Mouse (Mus musculus): ENCODE data around the gene Rad51b. TPM values are rescaled to one million over a fixed set of nuclear protein-coding genes. Genes with fewer than 3 reads are reported as not detected.
A peak's percentile ranks its signal among the peaks of the same experiment; 100 is the strongest.

The Rad51b gene
- polyA plus RNA-seq, 1 experiment from 2014 or later, result 7.8 TPM

GRCm38 (mm10) chr12:79447039-79447438 lies 150.0 kb downstream of the Rad51b start:
- no peak; the same call in 1 of the 2 replicates for ATAC-seq
- Histone ChIP-seq H3K27ac (no peak overlapping the region), H3K27me3 (replicated peaks) (no peaks in the 10 kb centered on the region), H3K4me2 (replicated peaks) (no peak overlapping the region), H3K36me3 (no peaks in the 10 kb centered on the region), H3K9ac (no peak overlapping the region), H3K9me3 (no peaks in the 10 kb centered on the region), H3K4me1 (replicated peaks) (0 out of 2 replicates have a peak, but pooled peaks cover 5% of the 10 kb centered on the region), H3K4me3 (replicated peaks) (no peak overlapping the region)
- 69% methylated on average over 3 of the region's 3 CpGs for WGBS

- Histone ChIP-seq H3K36me3 (no peaks in the 10 kb centered on the region), H3K9ac (no peak overlapping the region), H3K27me3 (replicated peaks) (no peaks in the 10 kb centered on the region), H3K4me3 (replicated peaks) (no peak overlapping the region), H3K27ac (no peak overlapping the region), H3K4me1 (replicated peaks) (0 out of 2 replicates have a peak, but pooled peaks cover 5% of the 10 kb centered on the region), H3K9me3 (no peaks in the 10 kb centered on the region), H3K4me2 (replicated peaks) (no peak overlapping the region)
- WGBS, result 58% methylated on average over 8 of the region's 8 CpGs
- no peak for ATAC-seq
Measured at GRCm38 (mm10) chr12:79449817-79450411, 152.8 kb downstream of the Rad51b start.

- Histone ChIP-seq H3K4me1 (replicated peaks) (peaks cover 5% of the 10 kb centered on the region; the same call in 1 of the 2 replicates), H3K9me3 (no peaks in the 10 kb centered on the region), H3K27ac (no peak overlapping the region), H3K36me3 (no peaks in the 10 kb centered on the region), H3K9ac (no peak overlapping the region), H3K27me3 (replicated peaks) (no peaks in the 10 kb centered on the region), H3K4me2 (replicated peaks) (no peak overlapping the region), H3K4me3 (replicated peaks) (no peak overlapping the region)
- 78% methylated on average over 4 of the region's 4 CpGs for WGBS
- no peak for ATAC-seq
Measured at GRCm38 (mm10) chr12:79452882-79453281, 155.8 kb downstream of the Rad51b start.

GRCm38 (mm10) chr12:79454017-79454416 lies 156.9 kb downstream of the Rad51b start:
- WGBS, result 61% methylated on average over 4 of the region's 4 CpGs
- Histone ChIP-seq H3K4me3 (replicated peaks) (no peak overlapping the region), H3K27ac (no peak overlapping the region), H3K4me1 (replicated peaks) (peaks cover 5% of the 10 kb centered on the region; the same call in 1 of the 2 replicates), H3K27me3 (replicated peaks) (no peaks in the 10 kb centered on the region), H3K9ac (no peak overlapping the region), H3K4me2 (replicated peaks) (no peak overlapping the region), H3K9me3 (no peaks in the 10 kb centered on the region), H3K36me3 (no peaks in the 10 kb centered on the region)
- no peak for ATAC-seq

- H3K4me1 ChIP-seq (replicated peaks), result peaks cover 5% of the 10 kb centered on the region; the same call in 1 of the 2 replicates
- no peak overlapping the region for H3K4me3 ChIP-seq (replicated peaks)
- H3K27me3 ChIP-seq (replicated peaks), result no peaks in the 10 kb centered on the region
- H3K36me3 ChIP-seq, result no peaks in the 10 kb centered on the region
- H3K9ac ChIP-seq, result no peak overlapping the region
- no peaks in the 10 kb centered on the region for H3K9me3 ChIP-seq
- no peak overlapping the region for H3K27ac ChIP-seq
- no peak for ATAC-seq
- WGBS, result 76% methylated on average over 12 of the region's 12 CpGs
- no peak overlapping the region for H3K4me2 ChIP-seq (replicated peaks)
Measured at GRCm38 (mm10) chr12:79455061-79455847, 158.2 kb downstream of the Rad51b start.

GRCm38 (mm10) chr12:79455848-79456164 lies 158.7 kb downstream of the Rad51b start:
- Histone ChIP-seq H3K9ac (no peak overlapping the region), H3K27ac (no peak overlapping the region), H3K36me3 (no peaks in the 10 kb centered on the region), H3K4me2 (replicated peaks) (no peak overlapping the region), H3K9me3 (no peaks in the 10 kb centered on the region), H3K4me3 (replicated peaks) (no peak overlapping the region), H3K4me1 (replicated peaks) (peaks cover 5% of the 10 kb centered on the region; the same call in 1 of the 2 replicates), H3K27me3 (replicated peaks) (no peaks in the 10 kb centered on the region)
- 48% methylated on average over 3 of the region's 3 CpGs for WGBS
- no peak for ATAC-seq

- H3K4me2 ChIP-seq (replicated peaks), result no peak overlapping the region
- no peak overlapping the region for H3K27ac ChIP-seq
- H3K9me3 ChIP-seq, result no peaks in the 10 kb centered on the region
- WGBS, result 86% methylated on average over 9 of the region's 9 CpGs
- H3K4me3 ChIP-seq (replicated peaks), result no peak overlapping the region
- no peak for ATAC-seq
- H3K4me1 ChIP-seq (replicated peaks), result peaks cover 5% of the 10 kb centered on the region; the same call in 1 of the 2 replicates
- no peaks in the 10 kb centered on the region for H3K27me3 ChIP-seq (replicated peaks)
- H3K36me3 ChIP-seq, result no peaks in the 10 kb centered on the region
- H3K9ac ChIP-seq, result no peak overlapping the region
Measured at GRCm38 (mm10) chr12:79456251-79456650, 159.2 kb downstream of the Rad51b start.

- ATAC-seq, result peak; percentile 78
- no peaks in the 10 kb centered on the region for H3K27me3 ChIP-seq (replicated peaks)
- no peak overlapping the region for H3K4me2 ChIP-seq (replicated peaks)
- H3K4me1 ChIP-seq (replicated peaks), result 0 out of 2 replicates have a peak, but pooled peaks cover 6% of the 10 kb centered on the region
- H3K9me3 ChIP-seq, result no peaks in the 10 kb centered on the region
- no peaks in the 10 kb centered on the region for H3K36me3 ChIP-seq
- WGBS, result 26% methylated on average over 3 of the region's 3 CpGs
- no peak overlapping the region for H3K4me3 ChIP-seq (replicated peaks)
- no peak overlapping the region for H3K9ac ChIP-seq
- no peak overlapping the region for H3K27ac ChIP-seq
Measured at GRCm38 (mm10) chr12:79463371-79463770, 166.3 kb downstream of the Rad51b start.

- peak; percentile 75 for ATAC-seq
- Histone ChIP-seq H3K27ac (no peak overlapping the region), H3K4me3 (replicated peaks) (no peak overlapping the region), H3K4me2 (replicated peaks) (no peak overlapping the region), H3K4me1 (replicated peaks) (0 out of 2 replicates have a peak, but pooled peaks cover 1% of the 10 kb centered on the region), H3K36me3 (no peaks in the 10 kb centered on the region), H3K9me3 (no peaks in the 10 kb centered on the region), H3K27me3 (replicated peaks) (no peaks in the 10 kb centered on the region), H3K9ac (no peak overlapping the region)
Measured at GRCm38 (mm10) chr12:79470113-79470512, 173.0 kb downstream of the Rad51b start.

GRCm38 (mm10) chr12:79471868-79472267 lies 174.8 kb downstream of the Rad51b start:
- WGBS, result 39% methylated on average over 2 of the region's 2 CpGs
- H3K4me2 ChIP-seq (replicated peaks), result no peak overlapping the region
- no peak overlapping the region for H3K9ac ChIP-seq
- H3K27me3 ChIP-seq (replicated peaks), result no peaks in the 10 kb centered on the region
- no peaks in the 10 kb centered on the region for H3K9me3 ChIP-seq
- H3K4me3 ChIP-seq (replicated peaks), result no peak overlapping the region
- H3K27ac ChIP-seq, result no peak overlapping the region
- 0 out of 2 replicates have a peak, but pooled peaks have one; percentile 61 for ATAC-seq
- H3K4me1 ChIP-seq (replicated peaks), result no peaks in the 10 kb centered on the region
- no peaks in the 10 kb centered on the region for H3K36me3 ChIP-seq

GRCm38 (mm10) chr12:79476413-79477046 lies 179.4 kb downstream of the Rad51b start:
- Histone ChIP-seq H3K9me3 (no peaks in the 10 kb centered on the region), H3K4me1 (replicated peaks) (no peaks in the 10 kb centered on the region), H3K4me3 (replicated peaks) (no peak overlapping the region), H3K9ac (no peak overlapping the region), H3K27me3 (replicated peaks) (no peaks in the 10 kb centered on the region), H3K27ac (no peak overlapping the region; the same call in 1 of the 2 replicates), H3K4me2 (replicated peaks) (no peak overlapping the region), H3K36me3 (no peaks in the 10 kb centered on the region)
- no peak for ATAC-seq
- 60% methylated on average over 6 of the region's 6 CpGs for whole genome bisulfite sequencing

- WGBS, result 85% methylated on average over 5 of the region's 5 CpGs
Measured at GRCm38 (mm10) chr12:79478816-79479215, 181.7 kb downstream of the Rad51b start.

More at GRCm38 (mm10) chr12:79478816-79479215, 181.7 kb downstream of the Rad51b start:
- Histone ChIP-seq H3K9ac (no peak overlapping the region), H3K36me3 (no peaks in the 10 kb centered on the region), H3K4me3 (replicated peaks) (no peak overlapping the region), H3K4me1 (replicated peaks) (no peaks in the 10 kb centered on the region), H3K9me3 (no peaks in the 10 kb centered on the region), H3K27me3 (replicated peaks) (no peaks in the 10 kb centered on the region), H3K27ac (no peak overlapping the region), H3K4me2 (replicated peaks) (no peak overlapping the region)
- ATAC-seq, result no peak

Measured in intestine, embryonic 15.5 days (tissue).